Mouse (Mus musculus) right cerebral cortex, adult 2 months (tissue): Measurements from ENCODE around the gene Kremen2.

Experiments
- DNase-seq, 2 experiments: peaks; one replicate each; pipeline ENCODE4 v3.0.0; 2021 to 2022; ENCODE audit warnings: low spot score in 2 of 2

Kremen2 gene

GRCm38 (mm10) chr17:23760231-23760630 lies 14.6 kb upstream of the Kremen2 start:
- DNase-seq, result no peak

- DNase-seq, result no peak
Measured at GRCm38 (mm10) chr17:23758801-23759200, 13.2 kb upstream of the Kremen2 start.

- no peak for DNase-seq
Measured at GRCm38 (mm10) chr17:23757581-23757980, 11.9 kb upstream of the Kremen2 start.

- no peak for DNase-seq
Measured at GRCm38 (mm10) chr17:23755689-23756088, 10.1 kb upstream of the Kremen2 start.

GRCm38 (mm10) chr17:23749400-23750191 lies 4.0 kb upstream of the Kremen2 start:
- no peak for DNase-seq

GRCm38 (mm10) chr17:23748631-23749391 lies 3.2 kb upstream of the Kremen2 start:
- DNase-seq, result peak; percentile 77

GRCm38 (mm10) chr17:23748026-23748425 lies 2.4 kb upstream of the Kremen2 start:
- no peak for DNase-seq

GRCm38 (mm10) chr17:23747471-23747870 lies 1.8 kb upstream of the Kremen2 start:
- no peak for DNase-seq

GRCm38 (mm10) chr17:23746767-23747166 lies 1.1 kb upstream of the Kremen2 start:
- DNase-seq, result no peak

- DNase-seq, result no peak
Measured at GRCm38 (mm10) chr17:23746311-23746710, 678 bp upstream of the Kremen2 start.

- no peak for DNase-seq
Measured at GRCm38 (mm10) chr17:23744651-23745050, 982 bp downstream of the Kremen2 start.

- DNase-seq, result no peak
Measured at GRCm38 (mm10) chr17:23744076-23744475, 1.6 kb downstream of the Kremen2 start.

- DNase-seq, result no peak
Measured at GRCm38 (mm10) chr17:23742941-23743340, 2.7 kb downstream of the Kremen2 start.

- DNase-seq, result no peak
Measured at GRCm38 (mm10) chr17:23742210-23742793, 3.3 kb downstream of the Kremen2 start.

GRCm38 (mm10) chr17:23741359-23742209 lies 4.0 kb downstream of the Kremen2 start:
- DNase-seq, result no peak

- no peak for DNase-seq
Measured at GRCm38 (mm10) chr17:23740598-23741021, 5.0 kb downstream of the Kremen2 start, which contains the start of gene Paqr4. TSS of gene Paqr4 (minus strand) at chr17:23740867.

- DNase-seq, result peak; percentile 93 to 94
Measured at GRCm38 (mm10) chr17:23740136-23740584, 5.5 kb downstream of the Kremen2 start.

- peak in 1 of 2 experiments; percentile 47 for DNase-seq
Measured at GRCm38 (mm10) chr17:23739202-23740135, 6.2 kb downstream of the Kremen2 start.

- no peak for DNase-seq
Measured at GRCm38 (mm10) chr17:23738836-23739201, 6.8 kb downstream of the Kremen2 start.
